Mouse (Mus musculus) liver, embryonic 16.5 days (tissue): ENCODE results near the gene Cdyl. TPM values are rescaled to one million over a fixed set of nuclear protein-coding genes. Genes with fewer than 3 reads are reported as not detected.
"Not testable (repeated sequence)": the region's sequence is repeated elsewhere in the genome, so short reads cannot be mapped to it uniquely, and the experiment has no call there.

ENCODE experiments used
- ATAC-seq: fragments of 200-750 bp; cut with Nextera tagmentation; 2 replicates; pipeline ENCODE4 v1.8.0; 2017; ENCODE audit warnings: low read depth, mild to moderate bottlenecking, moderate number of reproducible peaks, moderate library complexity
- H3K27ac ChIP-seq: fragments of 300-500 bp; sonication (generic); 2 replicates; pipeline ENCODE4 v1.5.1; 2014; ENCODE audit warnings: mild to moderate bottlenecking, low read length
- H3K27me3 ChIP-seq: fragments of 300-500 bp; sonication (generic); 2 replicates; pipeline ENCODE4 v1.6.1; 2014; ENCODE audit warnings: low read depth, low read length, mixed read lengths; ENCODE audit not compliant: control insufficient read depth, insufficient read depth
- H3K36me3 ChIP-seq: fragments of 300-500 bp; sonication (generic); 2 replicates; pipeline ENCODE4 v1.6.1; 2014; ENCODE audit warnings: mild to moderate bottlenecking; ENCODE audit not compliant: control insufficient read depth, insufficient read depth
- H3K4me1 ChIP-seq: fragments of 300-500 bp; sonication (generic); 2 replicates; pipeline ENCODE4 v1.6.1; 2014; ENCODE audit warnings: low read depth, low read length, mixed read lengths; ENCODE audit not compliant: control insufficient read depth
- H3K4me2 ChIP-seq: fragments of 300-500 bp; sonication (generic); 2 replicates; pipeline ENCODE4 v1.6.1; 2014; ENCODE audit warnings: low read depth, low read length, mixed read lengths
- H3K4me3 ChIP-seq: fragments of 300-500 bp; sonication (generic); 2 replicates; pipeline ENCODE4 v1.5.1; 2014; ENCODE audit warnings: low read depth, mild to moderate bottlenecking, low read length
- H3K9ac ChIP-seq: fragments of 300-500 bp; sonication (generic); 2 replicates; pipeline ENCODE4 v1.6.1; 2014; ENCODE audit warnings: low read depth, low read length
- H3K9me3 ChIP-seq: fragments of 300-500 bp; sonication (generic); replicated peaks from 2 replicates; pipeline ENCODE4 v1.6.1; 2016; ENCODE audit warnings: low read length; ENCODE audit not compliant: control insufficient read depth
- WGBS: fragments of 180-500 bp; shearing (Covaris S2); extraction: QIAGEN DNeasy Blood & Tissue Kit; methylation state at CpG from one replicate; pipeline ENCODE4 v1.1.7; 2014; ENCODE audit not compliant: insufficient replicate concordance; 5-methylcytosine and 5-hydroxymethylcytosine counted together
- polyA plus RNA-seq: library from polyadenylated mRNA; unstranded; fragments of >200 nt; fragmentation: Nextera tagmentation; extraction: Ambion mirVana; gene quantifications from 2 replicates; pipeline ENCODE4 v1.2.1, GENCODE M21; 2015

The Cdyl gene
- polyA plus RNA-seq, 1 experiment from 2014 or later: 3.4 TPM

GRCm38 (mm10) chr13:35817626-35818025 lies 158.0 kb downstream of the Cdyl start:
- Histone ChIP-seq H3K9me3 (no peaks in the 10 kb centered on the region), H3K36me3 (peaks cover 22% of the 10 kb centered on the region), H3K9ac (no peak overlapping the region), H3K4me1 (peaks cover 2% of the 10 kb centered on the region; the same call in 1 of the 2 replicates), H3K27me3 (no peaks in the 10 kb centered on the region), H3K4me2 (no peak overlapping the region), H3K27ac (no peak overlapping the region), H3K4me3 (no peak overlapping the region)
- no peak for ATAC-seq
- WGBS: 81% methylated on average over 3 of the region's 3 CpGs

GRCm38 (mm10) chr13:35818060-35818459 lies 158.4 kb downstream of the Cdyl start:
- no peak overlapping the region for H3K27ac ChIP-seq
- WGBS: 80% methylated on average over 4 of the region's 4 CpGs
- no peaks in the 10 kb centered on the region for H3K9me3 ChIP-seq
- no peaks in the 10 kb centered on the region for H3K27me3 ChIP-seq
- no peak overlapping the region for H3K4me3 ChIP-seq
- no peak for ATAC-seq
- H3K9ac ChIP-seq: no peak overlapping the region
- H3K36me3 ChIP-seq: peaks cover 22% of the 10 kb centered on the region
- no peak overlapping the region for H3K4me2 ChIP-seq
- peaks cover 2% of the 10 kb centered on the region; the same call in 1 of the 2 replicates for H3K4me1 ChIP-seq

DNA sequence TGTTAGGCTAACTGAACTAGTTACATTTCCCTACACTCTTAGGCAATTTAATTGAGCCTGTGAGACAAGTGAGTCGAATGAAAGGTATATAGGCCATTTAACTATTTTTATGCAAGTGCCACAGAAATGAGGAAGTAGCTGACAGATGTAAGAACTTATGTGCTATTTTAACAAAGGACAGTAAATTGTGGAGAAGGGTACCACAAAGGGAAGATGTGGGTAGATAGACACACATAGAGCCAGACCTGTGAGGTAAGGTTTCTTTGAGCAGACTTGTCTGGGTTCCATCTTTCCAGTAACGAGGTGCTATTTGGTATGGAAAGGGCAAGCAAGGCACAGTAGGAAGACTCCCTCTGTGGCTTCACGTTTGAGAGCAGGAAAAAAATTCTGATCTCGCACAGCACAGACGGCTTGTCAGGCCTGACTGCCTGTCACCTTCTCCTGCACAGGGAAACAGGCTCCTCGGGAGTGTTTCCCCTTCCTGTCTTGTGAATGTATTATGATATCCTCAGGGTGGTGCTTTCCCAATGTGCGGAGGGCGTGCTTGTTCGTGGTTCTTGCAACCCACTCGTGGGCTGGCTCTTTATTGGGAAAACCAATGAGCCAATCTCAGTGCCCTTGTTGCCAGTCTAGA lies 162.3 kb downstream of the Cdyl start:
- H3K4me3 ChIP-seq: no peak overlapping the region
- peaks cover 7% of the 10 kb centered on the region for H3K4me1 ChIP-seq
- no peaks in the 10 kb centered on the region for H3K9me3 ChIP-seq
- no peak overlapping the region for H3K4me2 ChIP-seq
- ATAC-seq: no peak
- no peak overlapping the region for H3K9ac ChIP-seq
- WGBS: 40% methylated on average over 10 of the region's 10 CpGs
- no peaks in the 10 kb centered on the region for H3K27me3 ChIP-seq
- peaks cover 17% of the 10 kb centered on the region for H3K36me3 ChIP-seq
- no peak overlapping the region for H3K27ac ChIP-seq

DNA sequence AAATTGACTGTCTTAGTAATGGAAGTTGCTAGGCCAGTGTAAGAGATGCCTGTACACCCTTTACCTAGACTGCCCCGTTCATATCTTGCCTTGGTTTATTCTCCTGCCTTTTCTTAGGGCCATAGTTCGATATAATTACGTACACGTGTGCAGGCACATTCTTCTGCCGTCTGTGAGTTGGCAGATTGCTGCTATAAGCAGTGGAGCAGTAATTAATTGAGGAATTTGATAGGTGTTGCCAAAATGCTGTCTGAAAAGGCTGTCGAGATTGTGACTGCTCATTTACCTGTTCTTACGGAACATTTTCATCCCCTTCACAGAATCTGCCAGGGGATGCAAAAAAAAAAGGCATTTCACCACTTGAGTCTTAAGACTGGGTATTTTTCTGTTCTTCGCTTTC lies 163.2 kb downstream of the Cdyl start:
- Histone ChIP-seq H3K4me3 (no peak overlapping the region), H3K9ac (no peak overlapping the region), H3K4me2 (no peak overlapping the region), H3K9me3 (no peaks in the 10 kb centered on the region), H3K4me1 (peaks cover 7% of the 10 kb centered on the region), H3K36me3 (peaks cover 8% of the 10 kb centered on the region), H3K27ac (no peak overlapping the region), H3K27me3 (no peaks in the 10 kb centered on the region)
- WGBS: 86% methylated on average over 8 of the region's 8 CpGs
- no peak for ATAC-seq

GRCm38 (mm10) chr13:35825639-35826038 lies 166.0 kb downstream of the Cdyl start:
- no peak overlapping the region for H3K27ac ChIP-seq
- ATAC-seq: no peak
- H3K4me3 ChIP-seq: no peak overlapping the region
- peaks cover 7% of the 10 kb centered on the region for H3K4me1 ChIP-seq
- no peaks in the 10 kb centered on the region for H3K27me3 ChIP-seq
- H3K9me3 ChIP-seq: no peaks in the 10 kb centered on the region
- H3K4me2 ChIP-seq: no peak overlapping the region
- peaks cover 6% of the 10 kb centered on the region; the same call in 1 of the 2 replicates for H3K36me3 ChIP-seq
- 44% methylated on average over 2 of the region's 2 CpGs for WGBS
- no peak overlapping the region for H3K9ac ChIP-seq

DNA sequence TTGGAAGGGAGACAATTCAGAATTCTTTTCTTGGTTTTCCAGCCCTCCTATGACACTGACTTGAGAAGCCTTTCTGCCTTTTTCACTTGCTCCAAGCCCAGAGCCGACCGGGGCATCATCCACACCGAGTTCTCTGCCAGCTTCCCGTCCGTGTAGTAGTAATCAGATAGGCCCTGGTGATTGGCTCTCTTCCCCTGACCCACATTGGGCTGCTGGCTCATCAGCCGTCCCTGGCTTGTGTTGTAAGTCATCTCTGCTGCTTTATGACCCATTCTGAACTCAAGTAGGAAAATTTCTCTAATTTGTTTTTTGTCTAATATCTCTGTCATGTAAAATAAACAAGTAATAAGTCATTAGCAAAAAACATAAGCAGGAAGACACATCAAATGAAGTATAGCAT lies 173.0 kb downstream of the Cdyl start:
- Histone ChIP-seq H3K4me3 (no peak overlapping the region), H3K9me3 (peaks cover 2% of the 10 kb centered on the region; the same call in 1 of the 2 replicates), H3K4me1 (peaks cover 18% of the 10 kb centered on the region), H3K27me3 (no peaks in the 10 kb centered on the region), H3K9ac (no peak overlapping the region), H3K36me3 (peaks cover 4% of the 10 kb centered on the region; the same call in 1 of the 2 replicates), H3K4me2 (no peak overlapping the region), H3K27ac (no peak overlapping the region)
- no peak for ATAC-seq
- WGBS: 65% methylated on average over 6 of the region's 6 CpGs

DNA sequence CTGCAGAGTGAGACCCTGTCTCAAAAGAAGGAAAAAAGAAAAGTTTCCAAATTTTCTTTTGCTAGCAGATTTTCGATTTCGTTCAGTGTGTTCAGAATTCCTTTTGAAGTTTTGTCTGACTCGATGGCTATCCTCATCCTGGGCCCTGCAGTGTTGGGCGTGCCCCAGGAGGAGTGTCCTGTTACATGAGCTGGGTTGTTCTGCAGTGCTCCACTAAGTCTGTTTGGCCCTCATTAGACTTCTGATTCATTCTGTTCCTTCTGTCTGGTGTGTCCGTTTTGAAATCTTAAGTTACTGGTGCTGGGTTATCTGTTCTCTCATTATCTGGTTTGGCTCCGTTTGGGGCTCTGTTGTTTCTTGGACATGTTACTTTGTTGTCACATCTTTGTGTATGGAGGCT lies 174.3 kb downstream of the Cdyl start:
- H3K4me3 ChIP-seq: no peak overlapping the region
- peaks cover 18% of the 10 kb centered on the region for H3K4me1 ChIP-seq
- peaks cover 4% of the 10 kb centered on the region; the same call in 1 of the 2 replicates for H3K36me3 ChIP-seq
- H3K27me3 ChIP-seq: no peaks in the 10 kb centered on the region
- no peak overlapping the region for H3K27ac ChIP-seq
- no peak for ATAC-seq
- H3K4me2 ChIP-seq: no peak overlapping the region
- H3K9me3 ChIP-seq: peaks cover 2% of the 10 kb centered on the region; the same call in 1 of the 2 replicates
- WGBS: 40% methylated on average over 6 of the region's 6 CpGs
- H3K9ac ChIP-seq: no peak overlapping the region

DNA sequence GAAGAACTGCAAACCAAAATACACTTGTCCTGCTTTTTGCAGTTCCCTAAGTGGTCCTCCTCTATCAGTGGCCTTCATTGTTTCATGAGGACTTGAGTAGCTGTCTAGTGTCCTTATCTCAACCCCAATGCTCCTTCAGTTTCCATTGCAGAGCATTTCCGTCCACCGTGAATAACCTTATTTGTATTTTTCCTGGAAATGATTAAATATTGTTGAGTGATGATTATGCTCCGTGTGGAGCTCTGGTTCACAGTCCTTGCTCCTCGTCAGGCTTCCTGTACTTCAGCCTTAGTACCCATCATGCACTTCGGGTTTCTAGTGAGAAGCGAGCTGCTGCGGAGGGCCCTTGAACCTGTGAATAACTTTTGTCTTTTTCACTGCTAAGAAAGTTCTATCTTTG lies 176.0 kb downstream of the Cdyl start:
- Histone ChIP-seq H3K9ac (no peak overlapping the region), H3K4me2 (no peak overlapping the region), H3K9me3 (peaks cover 2% of the 10 kb centered on the region; the same call in 1 of the 2 replicates), H3K4me3 (no peak overlapping the region), H3K4me1 (peaks cover 18% of the 10 kb centered on the region), H3K27me3 (no peaks in the 10 kb centered on the region), H3K36me3 (peaks cover 4% of the 10 kb centered on the region), H3K27ac (no peak overlapping the region)
- peak; percentile 54 for ATAC-seq
- 40% methylated on average over 7 of the region's 7 CpGs for WGBS

DNA sequence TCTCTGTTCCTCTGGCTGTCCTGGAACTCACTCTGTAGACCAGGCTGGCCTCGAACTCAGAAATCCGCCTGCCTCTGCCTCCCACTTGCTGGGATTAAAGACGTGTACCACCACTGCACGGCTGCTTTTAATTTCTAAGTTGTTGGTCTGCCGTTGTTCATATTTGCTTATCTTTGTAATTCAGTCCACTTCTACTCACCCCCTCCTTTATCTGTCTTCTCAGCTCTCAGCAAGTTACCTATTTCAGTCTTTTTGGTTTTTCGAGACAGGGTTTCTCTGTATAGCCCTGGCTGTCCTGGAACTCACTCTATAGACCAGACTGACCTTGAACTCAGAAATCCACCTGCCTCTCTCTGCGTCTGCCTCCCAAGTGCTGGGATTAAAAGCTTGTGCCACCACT lies 176.9 kb downstream of the Cdyl start:
- not testable (repeated sequence) for H3K27me3 ChIP-seq, H3K9ac ChIP-seq, H3K9me3 ChIP-seq, H3K36me3 ChIP-seq, H3K27ac ChIP-seq, H3K4me3 ChIP-seq
- 0 out of 2 replicates have a peak overlapping the region, but pooled peaks have one; percentile 1 for H3K4me2 ChIP-seq
- peak; percentile 58 for ATAC-seq
- 30% methylated on average over 7 of the region's 7 CpGs for WGBS
- peaks cover 18% of the 10 kb centered on the region for H3K4me1 ChIP-seq
